Mouse (Mus musculus): ENCODE measurements around the gene Aanat. TPM values are rescaled to one million over a fixed set of nuclear protein-coding genes. Genes with fewer than 3 reads are reported as not detected.
"Not testable (repeated sequence)": the region's sequence is repeated elsewhere in the genome, so short reads cannot be mapped to it uniquely, and the experiment has no call there.

Gene Aanat
- polyA plus RNA-seq, 1 experiment from 2014 or later, result not detected

DNA sequence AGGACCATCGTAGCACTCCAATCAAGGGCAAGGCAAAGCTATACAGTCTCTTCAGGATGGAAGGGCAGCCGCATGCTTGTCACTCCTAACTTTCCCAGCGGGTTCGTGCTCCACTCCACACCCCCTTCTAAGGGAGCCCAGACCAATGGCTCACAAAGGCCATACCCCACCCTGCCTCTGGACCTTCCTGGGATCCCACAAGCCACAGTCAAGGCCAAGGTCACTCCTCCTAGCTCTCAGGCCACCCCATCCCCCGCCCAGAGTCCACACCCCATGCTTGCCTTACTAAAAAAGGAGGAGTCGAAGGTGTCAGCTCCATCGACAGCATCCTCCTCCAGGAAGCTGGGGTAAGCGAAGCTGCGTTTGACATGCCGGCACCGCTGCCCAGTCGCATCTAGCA, 17.9 kb downstream of the Aanat start:
- Histone ChIP-seq H3K9me3 (ENCODE audit: control insufficient read depth, low read length) (no peaks in the 10 kb centered on the region), H3K9ac (ENCODE audit: low read length) (no peak overlapping the region), H3K27ac (replicated peaks) (no peak overlapping the region), H3K4me3 (ENCODE audit: low read depth, low read length) (no peak overlapping the region), H3K27me3 (ENCODE audit: control insufficient read depth, insufficient read depth, low read length) (no peaks in the 10 kb centered on the region), H3K4me2 (replicated peaks; ENCODE audit: low read depth) (no peak overlapping the region), H3K36me3 (ENCODE audit: control insufficient read depth, insufficient read depth, low read length) (peaks cover 6% of the 10 kb centered on the region; the same call in 1 of the 2 replicates), H3K4me1 (replicated peaks; ENCODE audit: control insufficient read depth, insufficient read depth) (no peaks in the 10 kb centered on the region)
- TF ChIP-seq EP300 (optimal IDR thresholded peaks at IDR 0.05) (no peak), CTCF (IDR thresholded peaks at IDR 0.05; ENCODE audit: low read depth) (no peak)
- ATAC-seq (ENCODE audit: low FRiP score, low TSS enrichment), result no peak
- WGBS, result 89% methylated on average over 12 of the region's 12 CpGs
- no peak for DNase-seq (ENCODE audit: low spot score)

DNA sequence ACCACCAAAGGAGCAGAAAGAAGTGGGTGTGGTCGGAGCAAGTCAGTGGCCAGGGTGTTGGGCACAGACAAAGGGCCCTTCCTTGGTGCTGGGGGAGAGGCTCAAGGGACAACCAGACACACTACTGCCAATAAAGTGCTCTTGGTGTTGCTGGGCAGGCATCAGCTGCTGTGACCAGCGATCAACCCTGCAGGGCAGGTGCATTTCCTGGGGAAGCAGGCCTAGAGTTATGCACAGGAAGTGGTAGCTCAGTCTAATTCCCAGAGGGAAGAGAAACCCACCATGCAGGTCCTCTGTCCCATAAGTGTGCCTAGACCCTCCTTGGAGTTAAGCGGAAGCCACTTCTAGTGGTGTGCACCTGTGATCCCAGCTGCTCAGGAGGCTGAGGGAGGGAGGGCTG, 21.5 kb downstream of the Aanat start:
- no peaks in the 10 kb centered on the region for H3K4me1 ChIP-seq (replicated peaks; ENCODE audit: control insufficient read depth, insufficient read depth)
- H3K4me3 ChIP-seq (ENCODE audit: low read depth, low read length), result no peak overlapping the region
- no peak overlapping the region for H3K9ac ChIP-seq (ENCODE audit: low read length)
- ATAC-seq (ENCODE audit: low FRiP score, low TSS enrichment), result no peak
- no peaks in the 10 kb centered on the region for H3K27me3 ChIP-seq (ENCODE audit: control insufficient read depth, insufficient read depth, low read length)
- no peak for TF ChIP-seq CTCF (IDR thresholded peaks at IDR 0.05; ENCODE audit: low read depth)
- no peak for TF ChIP-seq EP300 (optimal IDR thresholded peaks at IDR 0.05)
- peaks cover 6% of the 10 kb centered on the region; the same call in 1 of the 2 replicates for H3K36me3 ChIP-seq (ENCODE audit: control insufficient read depth, insufficient read depth, low read length)
- no peak overlapping the region for H3K27ac ChIP-seq (replicated peaks)
- no peak for DNase-seq (ENCODE audit: low spot score)
- no peaks in the 10 kb centered on the region for H3K9me3 ChIP-seq (ENCODE audit: control insufficient read depth, low read length)
- no peak overlapping the region for H3K4me2 ChIP-seq (replicated peaks; ENCODE audit: low read depth)
- WGBS, result 94% methylated on average over 3 of the region's 3 CpGs

DNA sequence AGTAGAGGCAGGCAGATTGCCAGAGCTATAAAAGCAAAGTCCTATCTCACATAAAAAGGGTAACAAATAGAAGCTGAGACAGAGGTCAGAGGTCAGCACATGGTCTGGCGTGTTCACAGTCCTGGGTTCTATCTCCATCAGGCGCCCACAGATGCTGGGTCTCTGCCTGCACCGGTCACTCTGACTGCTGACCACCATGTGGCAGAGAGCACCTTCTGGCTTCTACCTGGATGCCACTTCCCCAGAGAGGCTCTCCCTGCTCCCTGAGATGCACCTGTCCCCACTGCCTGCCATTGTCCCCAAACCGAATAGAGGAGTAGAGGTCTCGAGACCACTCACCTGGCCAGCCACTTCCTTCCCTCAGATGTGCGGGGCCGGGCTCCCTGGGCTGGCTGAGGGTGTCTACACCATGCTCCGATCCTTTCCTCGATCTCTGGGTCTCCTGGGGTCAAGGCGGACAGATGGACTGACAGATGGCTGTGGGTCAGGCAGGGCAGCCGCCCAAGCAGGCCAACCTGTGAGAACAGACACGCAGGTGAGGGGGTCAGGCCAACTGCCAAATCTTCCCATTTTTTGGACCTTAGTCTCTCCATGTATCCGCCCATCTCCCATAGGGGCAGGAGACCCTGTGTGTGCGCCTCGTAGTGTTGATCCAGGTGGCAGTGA, 23.9 kb downstream of the Aanat start:
- WGBS, result 86% methylated on average over 15 of the region's 15 CpGs
- H3K9ac ChIP-seq (ENCODE audit: low read length), result no peak overlapping the region
- H3K27me3 ChIP-seq (ENCODE audit: control insufficient read depth, insufficient read depth, low read length), result no peaks in the 10 kb centered on the region
- no peak overlapping the region for H3K4me2 ChIP-seq (replicated peaks; ENCODE audit: low read depth)
- peaks cover 3% of the 10 kb centered on the region; the same call in 1 of the 2 replicates for H3K36me3 ChIP-seq (ENCODE audit: control insufficient read depth, insufficient read depth, low read length)
- no peak overlapping the region for H3K27ac ChIP-seq (replicated peaks)
- no peak overlapping the region for H3K4me3 ChIP-seq (ENCODE audit: low read depth, low read length)
- DNase-seq (ENCODE audit: low spot score), result no peak
- no peak for TF ChIP-seq CTCF (IDR thresholded peaks at IDR 0.05; ENCODE audit: low read depth)
- TF ChIP-seq EP300 (optimal IDR thresholded peaks at IDR 0.05), result no peak
- H3K9me3 ChIP-seq (ENCODE audit: control insufficient read depth, low read length), result no peaks in the 10 kb centered on the region
- no peak for ATAC-seq (ENCODE audit: low FRiP score, low TSS enrichment)
- no peaks in the 10 kb centered on the region for H3K4me1 ChIP-seq (replicated peaks; ENCODE audit: control insufficient read depth, insufficient read depth)

DNA sequence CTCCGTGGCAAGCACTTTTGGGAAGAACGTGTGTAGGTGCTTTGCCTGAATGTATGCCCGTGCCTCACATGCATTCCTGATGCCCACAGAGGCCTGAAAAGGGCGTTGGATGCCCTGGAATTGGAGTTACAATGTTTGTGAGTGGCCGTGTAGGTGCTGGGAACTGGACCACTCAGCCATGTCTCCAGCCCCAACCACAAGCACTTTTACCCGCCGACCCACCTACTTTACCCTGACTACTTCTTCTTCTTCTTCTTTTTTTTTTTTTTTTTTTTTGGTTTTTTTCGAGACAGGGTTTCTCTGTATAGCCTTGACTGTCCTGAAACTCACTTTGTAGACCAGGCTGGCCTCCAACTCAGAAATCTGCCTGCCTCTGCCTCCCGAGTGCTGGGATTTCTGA, 24.9 kb downstream of the Aanat start:
- DNase-seq (ENCODE audit: low spot score); ATAC-seq (ENCODE audit: low FRiP score, low TSS enrichment); H3K27me3 ChIP-seq (ENCODE audit: control insufficient read depth, insufficient read depth, low read length); H3K4me3 ChIP-seq (ENCODE audit: low read depth, low read length); H3K9me3 ChIP-seq (ENCODE audit: control insufficient read depth, low read length); H3K4me2 ChIP-seq (replicated peaks; ENCODE audit: low read depth); H3K4me1 ChIP-seq (replicated peaks; ENCODE audit: control insufficient read depth, insufficient read depth); H3K9ac ChIP-seq (ENCODE audit: low read length); H3K36me3 ChIP-seq (ENCODE audit: control insufficient read depth, insufficient read depth, low read length); H3K27ac ChIP-seq (replicated peaks): not testable (repeated sequence)
- 86% methylated on average over 8 of the region's 9 CpGs for WGBS

DNA sequence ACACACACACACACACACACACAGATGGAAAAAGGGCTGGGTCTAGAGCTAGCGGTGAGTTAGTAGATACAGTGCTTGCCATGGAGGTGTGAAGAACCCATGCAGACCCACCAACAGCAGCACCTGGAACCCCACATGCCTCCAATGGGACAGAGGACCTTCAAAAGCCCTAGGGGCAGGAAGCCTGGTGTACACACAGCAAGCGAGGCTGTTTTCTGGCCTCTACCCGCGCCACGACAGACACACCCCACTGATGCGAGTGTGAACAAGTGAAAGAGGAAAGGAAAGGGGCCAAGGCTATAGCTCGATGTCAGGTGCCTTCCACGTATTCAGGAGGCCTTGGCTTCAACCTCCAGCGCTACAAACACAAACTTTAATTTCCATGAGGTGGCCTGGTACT, 25.7 kb downstream of the Aanat start:
- Histone ChIP-seq H3K4me2 (replicated peaks; ENCODE audit: low read depth) (no peak overlapping the region), H3K27me3 (ENCODE audit: control insufficient read depth, insufficient read depth, low read length) (no peaks in the 10 kb centered on the region), H3K9me3 (ENCODE audit: control insufficient read depth, low read length) (no peaks in the 10 kb centered on the region), H3K36me3 (ENCODE audit: control insufficient read depth, insufficient read depth, low read length) (0 out of 2 replicates have a peak, but pooled peaks cover 3% of the 10 kb centered on the region), H3K4me1 (replicated peaks; ENCODE audit: control insufficient read depth, insufficient read depth) (peaks cover 3% of the 10 kb centered on the region; the same call in 1 of the 2 replicates), H3K9ac (ENCODE audit: low read length) (no peak overlapping the region), H3K27ac (replicated peaks) (no peak overlapping the region), H3K4me3 (ENCODE audit: low read depth, low read length) (no peak overlapping the region)
- ATAC-seq (ENCODE audit: low FRiP score, low TSS enrichment), result no peak
- WGBS, result 83% methylated on average over 9 of the region's 9 CpGs
- no peak for DNase-seq (ENCODE audit: low spot score)
- TF ChIP-seq CTCF (IDR thresholded peaks at IDR 0.05; ENCODE audit: low read depth), result no peak
- no peak for TF ChIP-seq EP300 (optimal IDR thresholded peaks at IDR 0.05)

DNA sequence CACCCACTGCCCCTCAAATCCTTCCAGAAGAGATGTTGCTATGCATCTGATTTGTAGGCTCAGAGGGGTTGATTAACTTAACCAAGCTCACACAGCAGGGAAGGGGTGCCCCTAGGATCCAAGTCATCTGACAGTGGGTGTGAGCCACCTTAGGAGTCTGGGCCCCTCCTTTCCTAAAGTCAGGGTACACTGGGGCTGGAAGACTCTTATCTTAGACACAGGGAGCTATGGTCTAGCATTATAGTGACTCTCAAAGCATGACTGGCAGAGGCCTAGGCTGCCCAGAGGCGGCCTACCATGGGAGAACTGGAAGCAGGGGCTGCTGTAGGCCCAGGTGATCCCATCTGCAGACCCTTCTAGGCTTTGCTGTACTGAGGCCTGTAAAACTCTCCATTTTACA, 26.3 kb downstream of the Aanat start:
- ATAC-seq (ENCODE audit: low FRiP score, low TSS enrichment), result no peak
- Histone ChIP-seq H3K9me3 (ENCODE audit: control insufficient read depth, low read length) (no peaks in the 10 kb centered on the region), H3K27ac (replicated peaks) (no peak overlapping the region), H3K27me3 (ENCODE audit: control insufficient read depth, insufficient read depth, low read length) (no peaks in the 10 kb centered on the region), H3K36me3 (ENCODE audit: control insufficient read depth, insufficient read depth, low read length) (0 out of 2 replicates have a peak, but pooled peaks cover 3% of the 10 kb centered on the region), H3K4me1 (replicated peaks; ENCODE audit: control insufficient read depth, insufficient read depth) (peaks cover 3% of the 10 kb centered on the region; the same call in 1 of the 2 replicates), H3K4me3 (ENCODE audit: low read depth, low read length) (no peak overlapping the region), H3K9ac (ENCODE audit: low read length) (no peak overlapping the region), H3K4me2 (replicated peaks; ENCODE audit: low read depth) (no peak overlapping the region)
- DNase-seq (ENCODE audit: low spot score), result no peak
- TF ChIP-seq EP300 (optimal IDR thresholded peaks at IDR 0.05), result no peak
- no peak for TF ChIP-seq CTCF (IDR thresholded peaks at IDR 0.05; ENCODE audit: low read depth)
- 96% methylated on average over 1 of the region's 1 CpGs for WGBS

All from stomach, postnatal 0 days (tissue).